Mouse (Mus musculus) lung, postnatal 0 days (tissue): ENCODE results near the gene Ube2r2.

Experiments
- CTCF ChIP-seq: IDR thresholded peaks from 2 replicates; pipeline ENCODE4 v1.5.1; 2016; ENCODE audit warnings: antibody characterized with exemption, mild to moderate bottlenecking
- EP300 ChIP-seq: IDR thresholded peaks from 2 replicates; pipeline ENCODE4 v1.6.1; 2016; ENCODE audit warnings: antibody characterized with exemption, mild to moderate bottlenecking, control low read depth

DNA sequence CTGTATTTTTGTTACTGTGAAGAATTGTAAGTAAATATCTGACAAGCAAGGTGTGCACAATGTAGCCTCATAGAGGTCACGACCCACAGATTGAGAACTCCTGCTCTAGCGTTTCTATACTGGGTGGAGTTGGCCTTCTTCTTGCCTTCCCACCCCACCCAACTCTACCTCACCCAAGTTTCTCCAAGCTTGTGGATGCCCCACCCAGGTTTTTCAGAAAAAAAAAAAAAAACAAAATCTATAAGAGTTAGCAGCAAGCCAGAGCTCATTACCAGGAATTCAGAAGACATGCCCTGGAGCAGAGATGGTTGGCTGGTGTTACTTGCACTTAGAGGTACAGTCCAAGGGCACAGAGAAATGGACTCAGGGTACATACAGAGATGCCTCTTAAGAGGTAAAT, 45.8 kb upstream of the Ube2r2 start:
- TF ChIP-seq EP300: no peak
- TF ChIP-seq CTCF: no peak
